Mouse (Mus musculus) liver, embryonic 14.5 days (tissue): ENCODE data around the gene A830031A19Rik.

Experiments used
- CTCF ChIP-seq: IDR thresholded peaks from 2 replicates; pipeline ENCODE4 v1.5.1; 2016; ENCODE audit warnings: antibody characterized with exemption, low read depth, control low read depth
- EP300 ChIP-seq: IDR thresholded peaks from 2 replicates; pipeline ENCODE4 v1.6.1; 2016; ENCODE audit warnings: antibody characterized with exemption, low read depth

DNA sequence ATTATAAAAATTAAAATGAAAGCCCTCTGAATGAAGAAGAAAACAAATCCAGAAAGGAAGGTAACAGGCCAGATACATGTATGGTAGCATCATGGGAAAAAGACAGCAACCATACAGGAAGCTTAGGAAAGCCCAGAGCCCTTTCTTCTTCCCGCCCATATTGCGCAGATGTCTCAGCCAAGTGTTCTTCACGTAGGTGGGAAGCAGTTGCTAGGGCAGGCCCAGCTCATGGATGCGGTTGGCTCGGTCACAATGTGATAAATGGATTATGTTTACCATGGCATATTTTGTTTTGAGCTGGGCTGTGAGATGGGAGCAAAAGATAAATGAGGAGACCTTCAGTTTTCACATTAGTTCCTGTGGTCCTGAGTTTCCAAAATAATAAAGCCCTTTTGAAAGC, 32.6 kb upstream of the A830031A19Rik start:
- TF ChIP-seq CTCF: no peak
- TF ChIP-seq EP300: no peak
